Mouse (Mus musculus) gastrocnemius, postnatal 10 days (tissue): ENCODE measurements at regions not wholly inside any gene's neighbourhood (a gene's known extent, or its start where the extent isn't known, plus 50 kb on each side); places are given as distances from the start of the nearest gene placed in this dataset.

Experiments
- DNase-seq: peaks from one replicate; pipeline ENCODE4 v3.0.0; 2021; ENCODE audit warnings: mixed read lengths

DNA sequence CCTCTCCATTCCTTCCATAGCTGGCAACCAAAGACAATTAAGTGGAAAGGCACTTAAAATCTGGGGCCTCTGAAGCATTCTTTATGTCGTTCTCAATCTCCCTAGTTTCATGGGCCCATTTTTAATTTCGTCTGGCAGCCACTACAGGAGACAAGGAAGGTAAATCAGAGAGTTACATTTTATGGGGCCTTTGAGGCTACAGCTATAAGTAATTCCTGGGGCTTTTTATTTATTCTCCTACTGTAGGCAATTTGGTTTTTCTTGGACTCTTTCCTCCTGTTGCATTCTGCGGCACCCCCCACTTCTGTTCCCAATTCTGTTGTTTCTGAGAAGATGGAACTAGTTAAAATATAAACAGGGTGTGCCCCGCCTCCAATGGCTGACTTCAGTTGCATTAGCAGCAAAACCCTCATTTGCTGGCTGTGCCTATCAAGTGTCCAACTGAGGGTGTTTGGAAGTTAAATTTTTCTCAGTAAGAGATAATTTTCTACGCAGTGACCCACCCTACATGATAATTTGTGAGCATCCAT is 622.7 kb downstream of the Pdcd6ip start:
- no peak for DNase-seq

DNA sequence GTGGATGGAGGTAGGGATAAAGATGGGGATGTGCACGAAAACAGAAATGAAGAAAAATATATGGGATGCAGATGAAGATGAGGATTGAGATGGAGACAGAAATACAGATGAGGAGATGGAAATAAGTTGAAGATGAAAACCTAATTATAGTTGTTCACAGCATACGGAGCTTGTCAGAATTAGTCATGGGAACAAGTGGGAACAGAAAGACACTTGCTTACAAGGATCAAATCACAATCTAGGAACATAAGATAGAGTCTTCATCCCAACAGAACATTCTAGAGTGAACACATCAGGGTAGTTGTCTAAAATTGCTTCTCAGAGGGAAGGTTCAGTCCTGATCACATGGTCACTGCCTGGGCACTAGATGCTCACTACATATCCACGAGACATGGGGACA is 633.2 kb downstream of the Pdcd6ip start:
- no peak for DNase-seq

DNA sequence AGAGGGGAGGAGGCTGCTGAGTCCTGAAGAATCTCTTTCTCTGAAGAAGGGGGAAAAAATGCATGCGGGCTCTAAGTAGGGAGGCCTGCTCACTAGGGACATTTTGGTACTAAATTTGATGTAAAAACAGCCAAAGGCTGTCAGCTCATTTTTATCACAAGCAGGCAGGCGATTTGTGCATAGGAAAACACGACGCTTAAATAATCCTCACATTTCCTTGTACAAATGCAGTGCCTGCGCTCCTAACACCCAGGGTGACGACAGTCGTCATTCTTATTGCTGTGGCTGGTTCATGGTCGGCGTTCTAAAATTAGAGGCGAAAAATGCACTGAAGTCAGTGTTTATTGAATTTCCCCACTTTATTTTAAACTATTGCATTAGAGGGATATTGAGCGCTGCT is 650.6 kb downstream of the Pdcd6ip start:
- no peak for DNase-seq

DNA sequence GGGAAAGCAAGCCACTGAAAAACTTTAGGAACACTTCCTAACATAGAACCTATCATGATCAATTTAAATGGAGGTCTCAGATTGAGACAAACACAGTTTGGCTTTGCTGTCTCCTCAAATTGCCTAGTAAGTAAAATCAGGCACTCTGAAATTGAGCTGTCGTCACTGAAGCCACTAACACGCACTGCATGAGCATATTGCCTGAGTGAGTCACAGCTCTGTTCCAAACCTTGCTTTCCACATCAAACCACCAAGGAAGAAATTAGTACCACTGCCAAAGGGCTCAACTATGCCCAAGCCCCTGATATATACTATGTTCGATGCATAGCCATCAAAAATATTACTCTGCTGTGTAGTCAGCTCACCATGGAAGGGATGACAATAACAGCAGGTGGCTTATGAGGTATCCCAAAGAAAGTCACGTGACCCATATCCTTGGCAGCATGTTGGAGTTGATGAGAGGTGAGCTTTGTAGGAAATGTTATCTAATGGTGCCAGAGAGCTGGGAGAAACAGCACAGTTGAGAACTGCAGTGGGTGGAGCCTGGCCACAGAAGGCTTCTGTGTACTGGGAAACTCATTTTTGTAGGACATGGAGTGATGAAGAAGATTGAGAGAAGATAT is 663.4 kb downstream of the Pdcd6ip start:
- no peak for DNase-seq

- no peak for DNase-seq
Measured at GRCm38 (mm10) chr9:113040885-113041284, 667.2 kb downstream of the Pdcd6ip start.

DNA sequence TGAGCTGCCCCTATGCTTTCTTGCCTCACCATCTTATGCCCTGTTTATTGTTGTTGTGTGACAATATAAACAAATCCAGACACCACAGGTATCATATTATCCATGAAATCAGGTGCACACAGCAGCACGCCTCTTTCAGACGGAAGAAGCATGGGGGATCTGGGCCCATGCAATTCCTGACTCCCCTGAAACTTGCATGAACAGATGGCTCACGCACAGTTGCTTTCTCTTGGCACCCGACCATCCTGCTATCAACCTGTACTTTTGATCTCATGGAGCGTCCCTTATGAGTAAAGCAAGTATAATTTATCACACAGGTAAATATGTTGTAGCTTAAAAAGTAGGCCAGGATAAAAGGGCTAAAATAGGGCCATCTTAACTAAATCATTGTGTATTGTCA is 674.1 kb downstream of the Pdcd6ip start:
- DNase-seq, result no peak

GRCm38 (mm10) chr9:113029091-113029490 is 679.0 kb downstream of the Pdcd6ip start:
- DNase-seq, result no peak

- DNase-seq, result no peak
Measured at GRCm38 (mm10) chr9:113026904-113027193, 681.2 kb downstream of the Pdcd6ip start.

GRCm38 (mm10) chr9:113026096-113026903 is 681.8 kb downstream of the Pdcd6ip start:
- peak; percentile 6 for DNase-seq

GRCm38 (mm10) chr9:113021866-113022645 is 686.0 kb downstream of the Pdcd6ip start:
- DNase-seq, result no peak

DNA sequence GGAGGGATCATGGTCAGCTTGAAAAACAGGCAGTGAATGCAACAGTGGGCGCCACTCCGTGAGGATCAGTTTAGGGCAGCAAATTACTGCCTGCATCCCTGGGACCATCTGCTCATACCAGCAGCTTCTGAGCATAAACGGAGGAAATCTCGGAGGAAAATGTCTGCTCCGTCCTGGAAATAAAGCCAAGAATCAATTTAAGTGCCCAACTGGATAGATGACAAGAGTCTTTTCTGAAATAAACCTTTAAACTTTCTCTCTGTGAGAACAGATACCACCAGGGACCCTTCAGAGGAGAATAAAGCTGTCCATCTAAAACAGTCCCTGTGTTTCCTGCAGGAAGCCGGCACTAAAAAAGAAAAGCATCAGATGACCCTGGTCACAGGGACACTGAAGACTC is 688.5 kb downstream of the Pdcd6ip start:
- no peak for DNase-seq

GRCm38 (mm10) chr9:113008106-113008505 is 700.0 kb downstream of the Pdcd6ip start:
- no peak for DNase-seq

DNA sequence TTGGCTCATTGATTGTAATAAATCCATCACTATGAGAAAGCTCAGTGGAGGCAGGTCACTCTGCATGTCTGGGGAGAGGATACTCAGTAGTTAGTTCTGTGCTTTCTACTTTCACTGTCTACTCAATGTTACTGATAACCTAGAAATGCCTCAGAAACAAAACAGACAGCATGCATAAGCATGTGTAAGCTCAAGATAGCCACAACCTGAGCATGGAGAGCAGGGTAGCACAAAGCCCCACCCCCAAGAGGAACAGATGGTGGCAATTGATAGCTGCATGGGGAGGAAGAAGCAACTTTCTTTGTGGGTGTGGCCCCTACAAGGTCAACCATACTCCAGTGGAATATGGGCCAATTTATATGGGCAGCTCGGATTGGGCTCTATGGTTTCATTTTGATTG is 711.9 kb downstream of the Pdcd6ip start:
- DNase-seq, result no peak

DNA sequence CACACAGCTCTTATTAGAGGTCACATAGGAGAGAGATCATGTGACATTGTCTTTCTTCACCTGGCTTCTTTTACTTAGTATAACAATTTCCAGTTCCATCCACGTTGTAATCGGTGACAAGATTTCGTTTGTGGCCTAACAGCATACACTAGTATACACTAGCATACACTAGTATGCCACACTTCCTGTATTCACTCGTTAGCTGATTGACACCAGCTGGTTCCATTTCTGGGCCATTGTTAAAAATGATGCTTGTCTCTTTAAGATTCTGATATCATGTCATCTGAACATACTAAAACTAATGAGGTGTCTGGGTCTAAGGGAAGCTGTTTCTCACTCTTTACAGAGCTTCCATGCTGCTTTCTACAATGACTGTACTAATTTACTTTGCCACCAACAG is 713.3 kb downstream of the Pdcd6ip start:
- no peak for DNase-seq

- no peak for DNase-seq
Measured at GRCm38 (mm10) chr9:112993627-112994026, 714.4 kb downstream of the Pdcd6ip start.

DNA sequence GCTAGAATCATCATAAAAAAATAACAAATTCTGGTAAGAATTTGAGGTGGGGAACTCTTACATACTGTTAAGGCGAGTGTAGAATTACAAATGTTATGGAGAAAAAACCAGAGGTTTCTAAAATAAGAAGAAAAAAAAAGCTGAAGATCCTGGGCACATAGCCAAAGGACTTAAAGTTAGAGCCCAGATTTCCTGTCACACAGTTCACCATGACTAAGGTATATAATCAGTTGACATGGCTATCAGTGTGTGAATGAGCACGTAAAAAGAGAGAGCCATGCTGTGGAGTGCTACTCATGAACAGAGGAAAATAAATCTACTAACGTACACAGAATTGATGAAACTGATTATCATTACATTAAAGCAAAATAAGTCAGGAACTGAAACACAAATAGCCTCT is 715.1 kb downstream of the Pdcd6ip start:
- no peak for DNase-seq

- no peak for DNase-seq
Measured at GRCm38 (mm10) chr9:112983353-112983752, 724.7 kb downstream of the Pdcd6ip start.

DNA sequence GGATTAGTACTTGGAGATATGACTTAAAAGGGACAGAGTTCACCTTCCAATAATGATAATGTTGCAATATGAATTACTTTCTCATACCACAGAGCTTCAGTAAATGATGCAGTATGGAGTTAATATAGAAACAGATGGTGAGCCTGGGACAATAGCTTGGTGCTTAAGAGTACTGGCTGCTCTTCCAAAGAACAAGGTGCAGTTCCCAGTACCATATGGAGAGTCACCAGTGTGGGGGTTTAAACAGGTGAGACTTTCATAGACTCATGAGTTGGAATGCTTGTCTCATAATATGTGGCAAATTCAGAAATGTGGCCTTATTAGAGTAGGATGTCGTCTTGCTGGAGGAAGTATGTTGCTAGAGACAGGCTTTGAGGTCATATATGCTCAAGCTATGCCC is 715.8 kb upstream of the Arpp21 start:
- no peak for DNase-seq

DNA sequence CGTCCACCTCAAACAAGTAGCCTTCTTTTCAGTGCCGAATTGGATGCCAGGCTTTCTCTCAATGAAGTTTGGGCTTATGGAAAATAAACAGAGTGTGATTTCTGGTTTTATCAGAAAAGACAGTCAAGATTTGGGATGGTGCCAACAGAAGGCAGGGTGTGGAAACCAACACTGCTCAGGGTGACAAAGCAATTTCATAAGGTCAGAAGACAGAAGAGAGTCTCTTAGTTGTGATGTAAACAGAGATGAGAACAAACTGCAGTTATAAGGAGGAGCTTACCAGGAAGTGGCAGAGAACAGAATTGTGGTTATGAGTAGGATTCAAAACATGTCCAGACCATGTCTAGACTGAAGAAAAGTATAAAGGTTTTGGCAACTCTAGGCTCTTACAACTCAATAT is 714.3 kb upstream of the Arpp21 start:
- no peak for DNase-seq

DNA sequence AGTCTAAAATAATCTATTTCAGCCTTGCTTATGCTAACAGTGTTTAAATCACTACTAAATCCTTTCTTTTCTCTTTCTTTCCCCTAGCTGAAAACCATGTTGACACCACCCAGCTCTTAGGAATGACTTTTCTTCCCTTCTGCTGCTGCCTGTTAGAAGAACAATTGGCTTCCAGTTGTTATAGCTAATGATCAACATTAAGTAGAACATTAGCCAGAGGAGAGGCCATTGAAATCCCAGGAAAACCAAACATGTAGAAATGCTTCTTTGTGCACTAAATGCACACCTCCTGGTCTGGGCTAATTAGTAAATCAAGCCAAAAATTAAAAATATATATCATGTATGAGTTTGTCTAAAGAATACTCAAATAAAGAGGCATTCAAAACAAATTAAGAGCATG is 703.0 kb upstream of the Arpp21 start:
- no peak for DNase-seq

GRCm38 (mm10) chr9:112909311-112910101 is 673.8 kb upstream of the Arpp21 start:
- no peak for DNase-seq

- no peak for DNase-seq
Measured at GRCm38 (mm10) chr9:112905955-112906354, 670.2 kb upstream of the Arpp21 start.
